Mouse (Mus musculus): ENCODE data around the gene Slc4a3. TPM values are rescaled to one million over a fixed set of nuclear protein-coding genes. Genes with fewer than 3 reads are reported as not detected.

Slc4a3 gene
- polyA plus RNA-seq, 1 experiment, result 19.2 TPM

- Histone ChIP-seq H3K36me3 (ENCODE audit: control insufficient read depth, insufficient read depth, low read length) (no peaks in the 10 kb centered on the region), H3K4me1 (ENCODE audit: control insufficient read depth, insufficient read depth, low read length) (peaks cover 37% of the 10 kb centered on the region), H3K4me3 (ENCODE audit: control insufficient read depth, low read depth, low read length) (peak overlapping the region; percentile 66), H3K27me3 (ENCODE audit: control insufficient read depth, insufficient read depth, low read length) (no peaks in the 10 kb centered on the region), H3K27ac (ENCODE audit: control insufficient read depth, insufficient read depth, low read depth, low read length) (peak overlapping the region; percentile 57)
- no peak for TF ChIP-seq CTCF (IDR thresholded peaks at IDR 0.05; ENCODE audit: control insufficient read depth, insufficient read depth, insufficient replicate concordance, low read depth, low read length)
- TF ChIP-seq POLR2A (IDR thresholded peaks at IDR 0.05; ENCODE audit: control insufficient read depth, low read depth, low read length), result peak; percentile 40; the same call in 1 of the 2 replicates
Observed at GRCm38 (mm10) chr1:75505159-75505955, 40.7 kb upstream of the Slc4a3 start.

DNA sequence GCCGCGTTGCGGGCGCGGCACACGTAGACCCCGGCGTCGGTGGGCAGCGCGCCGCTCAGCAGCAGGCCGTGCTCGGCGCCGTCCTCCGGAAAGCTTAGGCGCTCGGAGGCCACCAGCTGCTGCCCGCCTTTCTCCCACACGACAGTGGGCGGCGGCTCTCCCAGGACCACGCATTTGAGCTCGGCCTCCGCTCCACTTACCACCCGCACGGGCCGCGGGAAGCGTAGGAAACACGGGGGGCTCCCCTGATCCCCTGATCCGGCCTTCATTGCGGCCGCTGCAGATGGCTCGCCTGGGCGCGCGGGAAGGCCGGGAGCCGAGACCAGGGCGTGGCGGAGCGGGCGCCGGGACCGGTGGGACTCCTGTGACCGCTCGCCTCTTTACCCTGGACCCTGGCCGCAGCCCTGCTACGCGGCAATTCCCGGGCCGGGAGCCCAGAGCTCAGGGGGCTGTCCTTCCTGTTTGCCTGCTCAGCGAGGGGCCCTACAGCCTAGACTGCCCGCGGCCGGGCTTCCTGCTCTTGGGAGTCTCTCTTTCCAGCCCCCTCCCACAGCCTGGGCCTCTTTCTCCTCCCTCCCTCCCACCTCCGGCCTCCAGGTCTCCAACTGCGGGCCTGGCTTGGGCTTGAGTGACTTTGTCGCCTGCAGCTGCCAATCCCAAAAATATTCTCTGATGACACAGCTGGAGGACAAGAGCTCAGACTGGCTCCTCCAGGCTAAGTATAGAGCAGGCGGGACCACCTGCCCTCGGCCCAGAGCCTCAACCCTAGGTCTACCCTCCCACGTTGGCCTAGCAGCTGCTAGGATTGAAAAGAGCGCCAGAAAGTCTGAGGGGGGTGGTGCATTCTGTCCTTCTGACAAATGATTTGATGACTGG lies 39.9 kb upstream of the Slc4a3 start, which contains the start of gene Obsl1:
Gene Obsl1 (minus strand): TSS at position 497 of the 876 bp plus-strand sequence.
- no peaks in the 10 kb centered on the region for H3K27me3 ChIP-seq (ENCODE audit: control insufficient read depth, insufficient read depth, low read length)
- H3K27ac ChIP-seq (ENCODE audit: control insufficient read depth, insufficient read depth, low read depth, low read length), result peak within 1 kb of the TSS; percentile 57
- no peaks in the 10 kb centered on the region for H3K36me3 ChIP-seq (ENCODE audit: control insufficient read depth, insufficient read depth, low read length)
- peak within 1 kb of the TSS; percentile 66 for H3K4me3 ChIP-seq (ENCODE audit: control insufficient read depth, low read depth, low read length)
- TF ChIP-seq POLR2A (IDR thresholded peaks at IDR 0.05; ENCODE audit: control insufficient read depth, low read depth, low read length) (peak; percentile 45; the same call in 1 of the 2 replicates), CTCF (IDR thresholded peaks at IDR 0.05; ENCODE audit: control insufficient read depth, insufficient read depth, insufficient replicate concordance, low read depth, low read length) (no peak)
- H3K4me1 ChIP-seq (ENCODE audit: control insufficient read depth, insufficient read depth, low read length), result peaks cover 37% of the 10 kb centered on the region

GRCm38 (mm10) chr1:75507006-75507405 lies 39.1 kb upstream of the Slc4a3 start, which contains the start of gene Inha:
Gene Inha (plus strand): TSS chr1:75507077.
- H3K4me1 ChIP-seq (ENCODE audit: control insufficient read depth, insufficient read depth, low read length), result peaks cover 37% of the 10 kb centered on the region
- H3K27ac ChIP-seq (ENCODE audit: control insufficient read depth, insufficient read depth, low read depth, low read length), result peak within 1 kb of the TSS; percentile 57
- peak within 1 kb of the TSS; percentile 66 for H3K4me3 ChIP-seq (ENCODE audit: control insufficient read depth, low read depth, low read length)
- TF ChIP-seq POLR2A (IDR thresholded peaks at IDR 0.05; ENCODE audit: control insufficient read depth, low read depth, low read length) (no peak), CTCF (IDR thresholded peaks at IDR 0.05; ENCODE audit: control insufficient read depth, insufficient read depth, insufficient replicate concordance, low read depth, low read length) (no peak)
- H3K27me3 ChIP-seq (ENCODE audit: control insufficient read depth, insufficient read depth, low read length), result no peaks in the 10 kb centered on the region
- no peaks in the 10 kb centered on the region for H3K36me3 ChIP-seq (ENCODE audit: control insufficient read depth, insufficient read depth, low read length)

DNA sequence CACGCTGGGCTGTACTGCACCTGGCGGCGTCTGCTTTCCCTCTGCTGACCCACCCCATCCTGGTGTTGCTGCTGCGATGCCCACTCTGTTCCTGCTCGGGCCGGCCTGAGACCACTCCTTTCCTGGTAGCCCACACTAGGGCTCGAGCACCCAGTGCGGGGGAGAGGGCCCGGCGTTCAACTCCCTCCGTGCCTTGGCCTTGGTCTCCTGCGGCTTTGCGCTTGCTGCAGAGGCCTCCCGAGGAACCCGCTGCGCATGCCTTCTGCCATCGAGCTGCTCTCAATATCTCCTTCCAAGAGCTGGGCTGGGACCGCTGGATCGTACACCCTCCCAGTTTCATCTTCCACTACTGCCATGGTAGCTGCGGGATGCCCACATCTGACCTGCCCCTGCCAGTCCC lies 36.5 kb upstream of the Slc4a3 start:
- no peaks in the 10 kb centered on the region for H3K27me3 ChIP-seq (ENCODE audit: control insufficient read depth, insufficient read depth, low read length)
- no peak overlapping the region for H3K4me3 ChIP-seq (ENCODE audit: control insufficient read depth, low read depth, low read length)
- peaks cover 27% of the 10 kb centered on the region for H3K4me1 ChIP-seq (ENCODE audit: control insufficient read depth, insufficient read depth, low read length)
- TF ChIP-seq POLR2A (IDR thresholded peaks at IDR 0.05; ENCODE audit: control insufficient read depth, low read depth, low read length) (no peak), CTCF (IDR thresholded peaks at IDR 0.05; ENCODE audit: control insufficient read depth, insufficient read depth, insufficient replicate concordance, low read depth, low read length) (no peak)
- H3K27ac ChIP-seq (ENCODE audit: control insufficient read depth, insufficient read depth, low read depth, low read length), result peak overlapping the region; percentile 59
- no peaks in the 10 kb centered on the region for H3K36me3 ChIP-seq (ENCODE audit: control insufficient read depth, insufficient read depth, low read length)

- TF ChIP-seq POLR2A (IDR thresholded peaks at IDR 0.05; ENCODE audit: control insufficient read depth, low read depth, low read length), result no peak
- no peak for TF ChIP-seq CTCF (IDR thresholded peaks at IDR 0.05; ENCODE audit: control insufficient read depth, insufficient read depth, insufficient replicate concordance, low read depth, low read length)
- H3K27me3 ChIP-seq (ENCODE audit: control insufficient read depth, insufficient read depth, low read length), result no peaks in the 10 kb centered on the region
- H3K27ac ChIP-seq (ENCODE audit: control insufficient read depth, insufficient read depth, low read depth, low read length), result peak overlapping the region; percentile 59
- peaks cover 24% of the 10 kb centered on the region for H3K4me1 ChIP-seq (ENCODE audit: control insufficient read depth, insufficient read depth, low read length)
- H3K4me3 ChIP-seq (ENCODE audit: control insufficient read depth, low read depth, low read length), result no peak overlapping the region
- H3K36me3 ChIP-seq (ENCODE audit: control insufficient read depth, insufficient read depth, low read length), result no peaks in the 10 kb centered on the region
Observed at GRCm38 (mm10) chr1:75510154-75510553, 35.9 kb upstream of the Slc4a3 start.

DNA sequence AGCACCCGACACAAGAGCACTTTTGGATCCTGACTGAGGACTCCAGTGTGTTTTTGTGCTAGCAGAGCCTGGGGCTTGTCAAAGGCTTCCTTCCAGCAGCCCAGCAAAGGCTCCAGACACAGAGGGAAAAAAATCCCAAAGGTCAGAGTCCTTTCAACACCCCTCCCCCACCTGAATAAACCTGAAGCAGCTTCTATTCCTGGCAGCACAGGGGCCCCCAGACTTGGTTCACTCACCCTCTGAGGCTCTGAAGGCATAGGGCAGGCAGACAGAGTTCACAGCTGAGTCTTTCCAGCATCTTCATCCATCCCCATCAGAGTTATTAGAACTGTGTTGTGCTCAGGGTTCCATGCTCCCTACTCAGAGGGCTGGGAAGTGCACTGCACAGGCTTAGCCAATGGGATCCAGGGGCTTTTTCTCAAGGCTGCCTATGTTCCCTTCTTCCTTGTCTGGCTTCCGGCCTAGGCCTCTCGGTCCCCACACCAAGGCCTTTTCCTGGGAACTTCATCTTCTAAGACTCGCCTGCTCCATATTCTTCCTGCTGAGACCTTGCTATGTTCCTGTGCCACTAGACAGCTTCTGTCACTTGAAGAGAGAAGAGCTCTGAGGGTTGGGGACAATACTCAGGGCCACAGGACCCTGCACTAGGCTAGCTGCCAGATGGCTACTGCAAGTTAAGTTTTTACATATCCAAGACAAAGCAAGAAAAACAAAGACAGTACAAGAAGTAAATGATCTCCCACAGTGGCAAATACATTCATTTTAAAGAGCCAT lies 34.4 kb upstream of the Slc4a3 start:
- no peak overlapping the region for H3K4me3 ChIP-seq (ENCODE audit: control insufficient read depth, low read depth, low read length)
- peaks cover 10% of the 10 kb centered on the region for H3K4me1 ChIP-seq (ENCODE audit: control insufficient read depth, insufficient read depth, low read length)
- no peaks in the 10 kb centered on the region for H3K27me3 ChIP-seq (ENCODE audit: control insufficient read depth, insufficient read depth, low read length)
- no peak for TF ChIP-seq POLR2A (IDR thresholded peaks at IDR 0.05; ENCODE audit: control insufficient read depth, low read depth, low read length)
- TF ChIP-seq CTCF (IDR thresholded peaks at IDR 0.05; ENCODE audit: control insufficient read depth, insufficient read depth, insufficient replicate concordance, low read depth, low read length), result no peak
- H3K36me3 ChIP-seq (ENCODE audit: control insufficient read depth, insufficient read depth, low read length), result no peaks in the 10 kb centered on the region
- H3K27ac ChIP-seq (ENCODE audit: control insufficient read depth, insufficient read depth, low read depth, low read length), result peak overlapping the region; percentile 24; the same call in 1 of the 2 replicates
